Comparison of ENCODE assay signal across 21 mouse cellular contexts in the genomic region with DNA sequence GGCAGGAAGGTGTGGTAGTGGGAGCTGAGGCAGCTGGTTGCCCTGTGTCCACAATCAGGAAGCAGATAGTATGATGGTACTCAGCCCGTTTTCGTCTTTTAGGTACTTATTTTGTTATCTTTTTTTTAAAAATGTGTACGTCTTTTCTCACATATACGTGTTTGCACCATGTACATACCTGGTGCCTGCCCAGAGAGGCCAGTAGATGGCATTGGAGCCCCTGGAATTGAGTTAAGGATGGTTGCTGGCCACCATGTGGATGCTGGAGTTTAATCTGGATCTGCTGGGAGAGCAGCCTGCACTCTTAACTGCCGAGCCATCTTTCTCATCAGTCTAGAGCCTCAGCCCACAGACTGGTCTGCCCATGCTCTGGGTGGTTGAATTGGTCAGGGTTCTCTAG. TPM values are rescaled to one million over a fixed set of nuclear protein-coding genes. Genes with fewer than 3 reads are reported as not detected.
DNase-seq lines count a peak whose midpoint lies in the region; ATAC-seq and TF ChIP-seq lines count a peak whose summit lies in the region.
"Had no signal": no experiment of that assay in that cellular context is flagged by ENCODE, and none has a peak within 500 bp of the region (broad histone marks: within the 10 kb centered on the region; RNA-seq: fewer than 3 reads in every experiment).

No protein-coding gene starts in this region.

- no peak overlapping the region for H3K4me2 ChIP-seq in hindbrain, postnatal 0 days (ENCODE audit: low read depth, low read length)
- H3K4me2 ChIP-seq in liver, postnatal 0 days (ENCODE audit: low read depth, low read length), result no peak overlapping the region
- H3K4me2 ChIP-seq in liver, embryonic 12.5 days, result no peak overlapping the region
- no peak overlapping the region for H3K4me2 ChIP-seq in CH12.LX (ENCODE audit: insufficient read depth, low read depth, poor library complexity, severe bottlenecking)
- H3K4me2 ChIP-seq: forebrain, embryonic 13.5 days; heart, embryonic 13.5 days; kidney, embryonic 15.5 days; limb, embryonic 13.5 days; neural tube, embryonic 12.5 days had no signal

- peaks cover 5% of the 10 kb centered on the region; the same call in 1 of the 2 replicates for H3K4me1 ChIP-seq in hindbrain, postnatal 0 days (ENCODE audit: insufficient read depth, low read length)
- peaks cover 11% of the 10 kb centered on the region for H3K4me1 ChIP-seq in hindbrain, embryonic 10.5 days (replicated peaks)
- peaks cover 5% of the 10 kb centered on the region; the same call in 1 of the 2 replicates for H3K4me1 ChIP-seq in liver, postnatal 0 days (ENCODE audit: insufficient read depth)
- H3K4me1 ChIP-seq in liver, embryonic 12.5 days, result no peaks in the 10 kb centered on the region
- H3K4me1 ChIP-seq in CH12.LX (ENCODE audit: control insufficient read depth in 1 of 2, insufficient read depth in 2 of 2), result peaks cover 0 to 6% of the 10 kb centered on the region in 2 experiments; a peak in 1 of 4 replicates
- H3K4me1 ChIP-seq: kidney, embryonic 15.5 days; limb, embryonic 13.5 days; neural tube, embryonic 12.5 days had no signal

- no peak for TF ChIP-seq POLR2A in CH12.LX (IDR thresholded peaks at IDR 0.05; ENCODE audit: low read depth, low read length)

- H3K4me3 ChIP-seq in hindbrain, postnatal 0 days (ENCODE audit: low read length), result no peak overlapping the region
- H3K4me3 ChIP-seq in hindbrain, embryonic 10.5 days, result no peak overlapping the region
- no peak overlapping the region for H3K4me3 ChIP-seq in liver, postnatal 0 days (ENCODE audit: low read depth, low read length)
- no peak overlapping the region for H3K4me3 ChIP-seq in liver, embryonic 12.5 days
- no peak overlapping the region for H3K4me3 ChIP-seq in CH12.LX (replicated peaks in 1 of 3; ENCODE audit: low read depth in 2 of 3, low read length in 2 of 3, poor library complexity in 1 of 3)
- H3K4me3 ChIP-seq: forebrain, embryonic 13.5 days; heart, embryonic 13.5 days; kidney, embryonic 15.5 days; limb, embryonic 13.5 days; neural tube, embryonic 12.5 days had no signal

- in situ Hi-C loops in CH12.LX (cut with MboI; ENCODE audit: low pct_ligation_motif_present, low pct_unique_long_range_greater_than_20kb, low sequenced_read_pairs), result no loop called here

- H3K9ac ChIP-seq in hindbrain, postnatal 0 days (replicated peaks; ENCODE audit: low read length), result no peak overlapping the region
- no peak overlapping the region for H3K9ac ChIP-seq in liver, postnatal 0 days (replicated peaks)
- H3K9ac ChIP-seq in liver, embryonic 12.5 days, result no peak overlapping the region
- no peak overlapping the region for H3K9ac ChIP-seq in CH12.LX (ENCODE audit: insufficient read depth, low read depth)
- H3K9ac ChIP-seq: forebrain, embryonic 13.5 days; heart, embryonic 13.5 days; kidney, embryonic 15.5 days; limb, embryonic 13.5 days; neural tube, embryonic 12.5 days had no signal

- no peak for ATAC-seq in hindbrain, postnatal 0 days
- no peak for ATAC-seq in liver, postnatal 0 days
- no peak for ATAC-seq in liver, embryonic 12.5 days
- ATAC-seq: activated CD4-positive, CD25-positive, alpha-beta regulatory T cell, adult 4 months; CD4-positive, CD25-positive, alpha-beta regulatory T cell, adult 4 months; forebrain, embryonic 13.5 days had no signal

- dilution Hi-C loops in CH12.LX (cut with MboI; ENCODE audit: extremely low pct_ligation_motif_present, extremely low pct_unique_long_range_greater_than_20kb, low sequenced_read_pairs), result no loop called here

- H3K27me3 ChIP-seq in hindbrain, postnatal 0 days (ENCODE audit: insufficient read depth, low read length), result no peaks in the 10 kb centered on the region
- peaks cover 22% of the 10 kb centered on the region for H3K27me3 ChIP-seq in hindbrain, embryonic 10.5 days (ENCODE audit: insufficient read depth, poor library complexity, severe bottlenecking)
- peaks cover 5% of the 10 kb centered on the region; the same call in 1 of the 2 replicates for H3K27me3 ChIP-seq in liver, postnatal 0 days (ENCODE audit: insufficient read depth, low read length)
- peaks cover 40% of the 10 kb centered on the region for H3K27me3 ChIP-seq in liver, embryonic 12.5 days (replicated peaks)
- peaks cover 100% of the 10 kb centered on the region for H3K27me3 ChIP-seq in CH12.LX (replicated peaks)

- H3K9me3 ChIP-seq in hindbrain, postnatal 0 days (ENCODE audit: low read length), result no peaks in the 10 kb centered on the region
- no peaks in the 10 kb centered on the region for H3K9me3 ChIP-seq in hindbrain, embryonic 10.5 days
- H3K9me3 ChIP-seq in liver, postnatal 0 days (ENCODE audit: low read length), result no peaks in the 10 kb centered on the region
- no peaks in the 10 kb centered on the region for H3K9me3 ChIP-seq in liver, embryonic 12.5 days (replicated peaks)
- H3K9me3 ChIP-seq in CH12.LX (replicated peaks; ENCODE audit: low read length), result peaks cover 3% of the 10 kb centered on the region
- H3K9me3 ChIP-seq: forebrain, embryonic 13.5 days; heart, embryonic 13.5 days; kidney, embryonic 15.5 days; limb, embryonic 13.5 days; neural tube, embryonic 12.5 days had no signal

- no peak for TF ChIP-seq EP300 in liver, postnatal 0 days (IDR thresholded peaks at IDR 0.05; ENCODE audit: low read depth)
- no peak for TF ChIP-seq EP300 in CH12.LX (IDR thresholded peaks at IDR 0.05; ENCODE audit: low read length)

- TF ChIP-seq CTCF in hindbrain, postnatal 0 days (IDR thresholded peaks at IDR 0.05; ENCODE audit: low read depth), result peak; percentile 52
- peak; percentile 27 for TF ChIP-seq CTCF in liver, postnatal 0 days (IDR thresholded peaks at IDR 0.05; ENCODE audit: low read depth)
- peak in 1 of 2 experiments; percentile 56; a peak in 2 of 4 replicates for TF ChIP-seq CTCF in CH12.LX (conservative IDR thresholded peaks at IDR 0.05 in 1 of 2, IDR thresholded peaks at IDR 0.05 in 1 of 2; ENCODE audit: low read depth in 2 of 2, low read length in 2 of 2)

- H3K36me3 ChIP-seq in hindbrain, postnatal 0 days (ENCODE audit: insufficient read depth, low read length), result no peaks in the 10 kb centered on the region
- H3K36me3 ChIP-seq in hindbrain, embryonic 10.5 days, result no peaks in the 10 kb centered on the region
- H3K36me3 ChIP-seq in liver, postnatal 0 days (replicated peaks; ENCODE audit: insufficient read depth, low read length), result 0 out of 2 replicates have a peak, but pooled peaks cover 5% of the 10 kb centered on the region
- H3K36me3 ChIP-seq in liver, embryonic 12.5 days, result no peaks in the 10 kb centered on the region
- H3K36me3 ChIP-seq in CH12.LX (replicated peaks in 1 of 2; ENCODE audit: control insufficient read depth in 1 of 2, insufficient read depth in 1 of 2, low read length in 1 of 2), result no peaks in the 10 kb centered on the region
- H3K36me3 ChIP-seq: heart, embryonic 13.5 days; kidney, embryonic 15.5 days; limb, embryonic 13.5 days; neural tube, embryonic 12.5 days had no signal

- TF ChIP-seq RAD21 in CH12.LX (IDR thresholded peaks at IDR 0.05; ENCODE audit: low read depth, low read length), result peak; percentile 50

- 79% methylated on average over 5 of the region's 5 CpGs for WGBS in hindbrain, postnatal 0 days
- 76% methylated on average over 5 of the region's 5 CpGs for WGBS in hindbrain, embryonic 10.5 days
- 60% methylated on average over 5 of the region's 5 CpGs for WGBS in liver, postnatal 0 days (ENCODE audit: insufficient replicate concordance)
- 56% methylated on average over 5 of the region's 5 CpGs for WGBS in liver, embryonic 12.5 days (ENCODE audit: insufficient replicate concordance)

- DNase-seq in hindbrain, postnatal 0 days (ENCODE audit: low spot score), result no peak
- no peak for DNase-seq in hindbrain, embryonic 10.5 days (ENCODE audit: low spot score)
- DNase-seq in liver, postnatal 0 days, result no peak
- DNase-seq in CH12.LX (ENCODE audit: extremely low read depth), result no peak
- peak; percentile 25 for DNase-seq in brain, adult 2 months (ENCODE audit: low read depth, low spot score)
- DNase-seq in cerebellum, postnatal 4 days (ENCODE audit: low spot score in 2 of 2), result no peak
- DNase-seq in right cerebral cortex, postnatal 14 days, result no peak
- DNase-seq: adrenal gland, postnatal 25 days; cerebellum, adult 9-10 months; lung, postnatal 10 days; right cerebral cortex, postnatal 25 days had no signal

- no peaks in the 10 kb centered on the region for H3K79me2 ChIP-seq in CH12.LX (replicated peaks; ENCODE audit: control insufficient read depth, extremely low read depth, insufficient read depth, poor library complexity, severe bottlenecking)

- no peak overlapping the region for H3K27ac ChIP-seq in hindbrain, postnatal 0 days
- H3K27ac ChIP-seq in hindbrain, embryonic 10.5 days, result no peak overlapping the region
- no peak overlapping the region for H3K27ac ChIP-seq in liver, postnatal 0 days (ENCODE audit: low read depth)
- H3K27ac ChIP-seq in liver, embryonic 12.5 days, result no peak overlapping the region
- H3K27ac ChIP-seq in CH12.LX (ENCODE audit: insufficient read depth, low read depth), result no peak overlapping the region
- H3K27ac ChIP-seq: forebrain, embryonic 13.5 days; heart, embryonic 13.5 days; kidney, embryonic 15.5 days; limb, embryonic 13.5 days; neural tube, embryonic 12.5 days had no signal

RNA-seq across cellular contexts. Expression of gene Dok7, which starts 6.0 kb away (rescaled TPM):
- total RNA-seq in hindbrain, postnatal 0 days (2014; rRNA removed), result 24.5 and 26.9 TPM in 2 replicates
- 10.9 and 11.6 TPM in 2 replicates for polyA plus RNA-seq in hindbrain, postnatal 0 days (2015; fragmentation: Nextera tagmentation; extraction: Ambion mirVana)
- polyA plus RNA-seq in hindbrain, embryonic 10.5 days (2016; fragmentation: Nextera tagmentation; extraction: Ambion mirVana), result 0.30 and 0.52 TPM in 2 replicates
- polyA plus RNA-seq in liver, postnatal 0 days (2015; fragmentation: Nextera tagmentation; extraction: Ambion mirVana), result 0.05 and 0.06 TPM in 2 replicates
- polyA plus RNA-seq in liver, embryonic 12.5 days (2016; fragmentation: Nextera tagmentation; extraction: Ambion mirVana), result 0.07 TPM in 1 of 2 replicates, not detected in the other
- total RNA-seq in CH12.LX (2012; rRNA removed), result 0.04 TPM in 1 of 2 replicates, not detected in the other
- total RNA-seq in CH12.LX (2014; rRNA removed), result not detected in 2 replicates
- polyA plus RNA-seq in CH12.LX (2012; ENCODE audit: insufficient read length, low read depth), result not detected in 2 replicates
- total RNA-seq: hematopoietic stem cell, adult 5-6 weeks; monocyte, adult 5-6 weeks had no signal
- polyA plus RNA-seq: activated CD4-positive, CD25-positive, alpha-beta regulatory T cell, adult 4 months; CD4-positive, CD25-positive, alpha-beta regulatory T cell, adult 4 months had no signal

RNA-seq across cellular contexts. Expression of gene Hgfac, which starts 9.2 kb away (rescaled TPM):
- total RNA-seq in hindbrain, postnatal 0 days (2014; rRNA removed), result 0.78 and 1.4 TPM in 2 replicates
- not detected in 2 replicates for polyA plus RNA-seq in hindbrain, postnatal 0 days (2015; fragmentation: Nextera tagmentation; extraction: Ambion mirVana)
- 0.25 and 0.27 TPM in 2 replicates for polyA plus RNA-seq in hindbrain, embryonic 10.5 days (2016; fragmentation: Nextera tagmentation; extraction: Ambion mirVana)
- 285 and 304 TPM in 2 replicates for polyA plus RNA-seq in liver, postnatal 0 days (2015; fragmentation: Nextera tagmentation; extraction: Ambion mirVana)
- 43.3 and 44.1 TPM in 2 replicates for polyA plus RNA-seq in liver, embryonic 12.5 days (2016; fragmentation: Nextera tagmentation; extraction: Ambion mirVana)
- 0.21 TPM in 1 of 2 replicates, not detected in the other for total RNA-seq in CH12.LX (2012; rRNA removed)
- total RNA-seq in CH12.LX (2014; rRNA removed), result not detected in 2 replicates
- not detected in 2 replicates for polyA plus RNA-seq in CH12.LX (2012; ENCODE audit: insufficient read length, low read depth)
- total RNA-seq: monocyte, adult 5-6 weeks had no signal

RNA-seq across cellular contexts. Expression of gene Lrpap1, which starts 55.0 kb away (rescaled TPM):
- total RNA-seq in hindbrain, postnatal 0 days (2014; rRNA removed), result 97.2 and 99.5 TPM in 2 replicates
- 200 and 205 TPM in 2 replicates for polyA plus RNA-seq in hindbrain, postnatal 0 days (2015; fragmentation: Nextera tagmentation; extraction: Ambion mirVana)
- polyA plus RNA-seq in hindbrain, embryonic 10.5 days (2016; fragmentation: Nextera tagmentation; extraction: Ambion mirVana), result 89.7 and 98.6 TPM in 2 replicates
- 48.8 and 56.4 TPM in 2 replicates for polyA plus RNA-seq in liver, postnatal 0 days (2015; fragmentation: Nextera tagmentation; extraction: Ambion mirVana)
- polyA plus RNA-seq in liver, embryonic 12.5 days (2016; fragmentation: Nextera tagmentation; extraction: Ambion mirVana), result 77.1 and 78.4 TPM in 2 replicates
- 39.6 and 44.5 TPM in 2 replicates for total RNA-seq in CH12.LX (2012; rRNA removed)
- total RNA-seq in CH12.LX (2014; rRNA removed), result 22.9 and 26.5 TPM in 2 replicates
- polyA plus RNA-seq in CH12.LX (2012; ENCODE audit: insufficient read length, low read depth), result 43.7 and 55.5 TPM in 2 replicates

Comparison
In these comparisons a context has a peak if more than half of its experiments do, and no peak if none do; other contexts are left out.
1. RNA of gene Hgfac, which starts 9.2 kb away (polyA plus RNA-seq): 285 to 304 TPM in liver, postnatal 0 days and 43.3 to 44.1 TPM in liver, embryonic 12.5 days; 0.25 to 0.27 TPM in hindbrain, embryonic 10.5 days, not detected in CH12.LX and not detected in hindbrain, postnatal 0 days; every median in the first group is over 10 times any median in the second.